Comparison of ENCODE assay signal across 8 mouse cellular contexts in the genomic region with DNA sequence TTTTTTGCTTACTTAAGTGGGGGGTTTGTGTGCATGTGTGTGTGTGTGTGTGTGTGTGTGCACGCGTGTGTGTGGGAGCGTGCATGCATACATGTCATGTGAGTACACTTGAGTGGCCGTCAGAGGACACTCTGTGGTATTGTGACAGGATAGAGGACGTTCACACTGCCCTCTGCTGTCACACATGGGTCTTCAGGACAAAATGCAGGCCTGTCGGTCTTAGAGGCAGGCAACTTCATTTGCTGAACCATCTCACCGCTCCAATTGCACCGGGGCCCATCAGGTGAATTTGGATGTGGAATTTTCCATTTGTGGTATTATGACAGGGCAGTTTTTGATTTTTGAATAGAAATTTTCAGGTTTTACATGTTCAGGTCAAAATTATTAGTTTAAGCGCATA. TPM values are rescaled to one million over a fixed set of nuclear protein-coding genes. Genes with fewer than 3 reads are reported as not detected.
DNase-seq lines count a peak whose midpoint lies in the region; ATAC-seq lines count a peak whose summit lies in the region.

No protein-coding gene starts in this region.

- peak; percentile 61 for DNase-seq in adrenal gland, postnatal 14 days
- DNase-seq in adrenal gland, postnatal 4 days (ENCODE audit: low spot score in 2 of 2) = no peak
- peak; percentile 54 for DNase-seq in liver
- DNase-seq in embryonic facial prominence, embryonic 10.5 days (ENCODE audit: low spot score) = peak; percentile 38
- peak; percentile 80 for DNase-seq in splenic B cell, adult 2 months (ENCODE audit: low read depth, low spot score)
- no peak for DNase-seq in frontal cortex, postnatal 14 days (ENCODE audit: low spot score in 2 of 2)

- ATAC-seq in liver, embryonic 12.5 days = no peak
- ATAC-seq in lung, embryonic 15.5 days (ENCODE audit: borderline replicate concordance, extremely low read depth, low FRiP score, low TSS enrichment) = no peak

- no peaks in the 10 kb centered on the region for H3K9me3 ChIP-seq in liver, embryonic 12.5 days (replicated peaks)
- H3K9me3 ChIP-seq in embryonic facial prominence, embryonic 10.5 days = no peaks in the 10 kb centered on the region
- no peaks in the 10 kb centered on the region for H3K9me3 ChIP-seq in lung, embryonic 15.5 days

- H3K27ac ChIP-seq in liver, embryonic 12.5 days = no peak overlapping the region
- H3K27ac ChIP-seq in embryonic facial prominence, embryonic 10.5 days (replicated peaks) = no peak overlapping the region
- no peak overlapping the region for H3K27ac ChIP-seq in lung, embryonic 15.5 days

- WGBS in liver, embryonic 12.5 days (ENCODE audit: insufficient replicate concordance) = 61% methylated on average over 9 of the region's 9 CpGs
- 59% methylated on average over 9 of the region's 9 CpGs for WGBS in embryonic facial prominence, embryonic 10.5 days
- 48% methylated on average over 9 of the region's 9 CpGs for WGBS in lung, embryonic 15.5 days

- peaks cover 31% of the 10 kb centered on the region for H3K4me1 ChIP-seq in liver, embryonic 12.5 days
- peaks cover 15% of the 10 kb centered on the region for H3K4me1 ChIP-seq in embryonic facial prominence, embryonic 10.5 days
- no peaks in the 10 kb centered on the region for H3K4me1 ChIP-seq in lung, embryonic 15.5 days

- no peaks in the 10 kb centered on the region for H3K27me3 ChIP-seq in liver, embryonic 12.5 days (replicated peaks)
- no peaks in the 10 kb centered on the region for H3K27me3 ChIP-seq in embryonic facial prominence, embryonic 10.5 days (replicated peaks; ENCODE audit: low read depth, poor library complexity, severe bottlenecking)
- no peaks in the 10 kb centered on the region for H3K27me3 ChIP-seq in lung, embryonic 15.5 days
- H3K27me3 ChIP-seq in splenic B cell, adult 2 months (ENCODE audit: control insufficient read depth, insufficient read depth, low read length, poor library complexity, severe bottlenecking) = no peaks in the 10 kb centered on the region

- H3K9ac ChIP-seq in liver, embryonic 12.5 days = no peak overlapping the region
- no peak overlapping the region for H3K9ac ChIP-seq in lung, embryonic 15.5 days

- H3K4me2 ChIP-seq in liver, embryonic 12.5 days = no peak overlapping the region; the same call in 1 of the 2 replicates
- H3K4me2 ChIP-seq in lung, embryonic 15.5 days = 0 out of 2 replicates have a peak overlapping the region, but pooled peaks have one; percentile 9

- H3K4me3 ChIP-seq in liver, embryonic 12.5 days = no peak overlapping the region
- H3K4me3 ChIP-seq in embryonic facial prominence, embryonic 10.5 days = no peak overlapping the region
- H3K4me3 ChIP-seq in lung, embryonic 15.5 days = no peak overlapping the region

- peaks cover 70% of the 10 kb centered on the region for H3K36me3 ChIP-seq in liver, embryonic 12.5 days
- H3K36me3 ChIP-seq in embryonic facial prominence, embryonic 10.5 days (replicated peaks) = peaks cover 67% of the 10 kb centered on the region
- peaks cover 51% of the 10 kb centered on the region for H3K36me3 ChIP-seq in lung, embryonic 15.5 days
- peaks cover 43% of the 10 kb centered on the region for H3K36me3 ChIP-seq in splenic B cell, adult 2 months (ENCODE audit: control insufficient read depth, insufficient read depth, low read length, poor library complexity, severe bottlenecking)

RNA-seq across cellular contexts. Expression of gene Ifngr2, which starts 14.2 kb away (rescaled TPM):
- total RNA-seq in adrenal gland, postnatal 14 days (2021) = 27.7 and 30.8 TPM in 2 replicates
- 10 to 100 TPM; 38.5 to 40.9 TPM for total RNA-seq in adrenal gland, postnatal 4 days (2021)
- 17.1 and 17.9 TPM in 2 replicates for polyA plus RNA-seq in liver, embryonic 12.5 days (2016; fragmentation: Nextera tagmentation; extraction: Ambion mirVana)
- 29.9 and 32.7 TPM in 2 replicates for polyA plus RNA-seq in embryonic facial prominence, embryonic 10.5 days (2016; fragmentation: Nextera tagmentation; extraction: Ambion mirVana)
- 47.9 and 50.2 TPM in 2 replicates for polyA plus RNA-seq in lung, embryonic 15.5 days (2015; fragmentation: Nextera tagmentation; extraction: Ambion mirVana)

RNA-seq across cellular contexts. Expression of gene Tmem50b, which starts 36.5 kb away (rescaled TPM):
- 45.6 and 48.0 TPM in 2 replicates for total RNA-seq in adrenal gland, postnatal 14 days (2021)
- 10 to 100 TPM; 29.2 to 29.8 TPM for total RNA-seq in adrenal gland, postnatal 4 days (2021)
- 6.7 and 6.8 TPM in 2 replicates for polyA plus RNA-seq in liver, embryonic 12.5 days (2016; fragmentation: Nextera tagmentation; extraction: Ambion mirVana)
- polyA plus RNA-seq in embryonic facial prominence, embryonic 10.5 days (2016; fragmentation: Nextera tagmentation; extraction: Ambion mirVana) = 25.6 and 28.5 TPM in 2 replicates
- polyA plus RNA-seq in lung, embryonic 15.5 days (2015; fragmentation: Nextera tagmentation; extraction: Ambion mirVana) = 40.4 and 45.3 TPM in 2 replicates

RNA-seq across cellular contexts. Expression of gene Dnajc28, which starts 57.7 kb away (rescaled TPM):
- total RNA-seq in adrenal gland, postnatal 14 days (2021) = 12.8 and 15.1 TPM in 2 replicates
- total RNA-seq in adrenal gland, postnatal 4 days (2021) = 1 to 10 TPM; 5.6 to 8.7 TPM
- polyA plus RNA-seq in liver, embryonic 12.5 days (2016; fragmentation: Nextera tagmentation; extraction: Ambion mirVana) = 1.8 and 2.8 TPM in 2 replicates
- 4.2 and 4.6 TPM in 2 replicates for polyA plus RNA-seq in embryonic facial prominence, embryonic 10.5 days (2016; fragmentation: Nextera tagmentation; extraction: Ambion mirVana)
- 2.0 and 3.3 TPM in 2 replicates for polyA plus RNA-seq in lung, embryonic 15.5 days (2015; fragmentation: Nextera tagmentation; extraction: Ambion mirVana)

Comparison
In these comparisons a context has a peak if more than half of its experiments do, and no peak if none do; other contexts are left out.
1. DNase-seq: peak in adrenal gland, postnatal 14 days (single experiment), liver (single experiment), embryonic facial prominence, embryonic 10.5 days (single experiment) and splenic B cell, adult 2 months (single experiment); none in adrenal gland, postnatal 4 days (0 of 2) and frontal cortex, postnatal 14 days (0 of 2).